Mouse (Mus musculus) MEL (cell line): ENCODE measurements around the gene Engase.

Experiments used
- EP300 ChIP-seq, 2 experiments: IDR thresholded peaks; 2 replicates each; pipeline ENCODE4 v1.6.1; 2011; ENCODE audit warnings: improper control_type of control experiment in 2 of 2, low read length in 2 of 2, low read depth in 1 of 2, mild to moderate bottlenecking in 1 of 2
- MXI1 ChIP-seq: IDR thresholded peaks from 2 replicates; pipeline ENCODE4 v1.6.1; 2011; ENCODE audit warnings: mild to moderate bottlenecking, low read depth, low read length, improper control_type of control experiment
- SIN3A ChIP-seq: IDR thresholded peaks from 2 replicates; pipeline ENCODE4 v1.6.1; 2012; ENCODE audit warnings: low read length, improper control_type of control experiment, inconsistent platforms
- TAL1 ChIP-seq: IDR thresholded peaks from 2 replicates; pipeline ENCODE4 v1.6.1; 2012; ENCODE audit warnings: mild to moderate bottlenecking, inconsistent platforms, low read length, moderate library complexity, mixed read lengths
- USF2 ChIP-seq, 2 experiments: IDR thresholded peaks; 2 replicates each; pipeline ENCODE4 v1.6.1; 2011 to 2012; ENCODE audit warnings: improper control_type of control experiment in 2 of 2, low read length in 2 of 2, borderline replicate concordance in 1 of 2, inconsistent platforms in 1 of 2, low read depth in 1 of 2, mild to moderate bottlenecking in 1 of 2; ENCODE audit not compliant: insufficient read depth in 1 of 2

- TF ChIP-seq TAL1 = no peak
- peak; percentile 77 for TF ChIP-seq MXI1
- peak; percentile 68 for TF ChIP-seq SIN3A
- TF ChIP-seq USF2 (IDR thresholded peaks at IDR 0.05; ENCODE audit: borderline replicate concordance in 1 of 2, insufficient read depth in 1 of 2, low read depth in 1 of 2, low read length in 2 of 2) = no peak
- TF ChIP-seq EP300 (IDR thresholded peaks at IDR 0.05; ENCODE audit: low read depth in 1 of 2, low read length in 2 of 2) = no peak
These were observed 42.5 kb upstream of the Engase start for GRCm38 (mm10) chr11:118434093-118434492.
